Mouse (Mus musculus): Measurements from ENCODE around the gene Smim8.

GRCm38 (mm10) chr4:34771652-34772371 is 6.4 kb downstream of the Smim8 start:
- TF ChIP-seq POLR2A (IDR thresholded peaks at IDR 0.05; ENCODE audit: borderline replicate concordance, extremely low read depth, insufficient read depth, insufficient read length, poor library complexity, severe bottlenecking): no peak
- no peak for TF ChIP-seq CTCF (IDR thresholded peaks at IDR 0.05; ENCODE audit: borderline replicate concordance, extremely low read depth, insufficient read depth, insufficient read length)

Data from brain, embryonic 14.5 days (tissue).